Mouse (Mus musculus) ES-E14 (cell line): ENCODE measurements around the gene Hes3. TPM values are rescaled to one million over a fixed set of nuclear protein-coding genes. Genes with fewer than 3 reads are reported as not detected.
A peak's percentile ranks its signal among the peaks of the same experiment; 100 is the strongest.

Experiments
- DNase-seq: peaks from one replicate; pipeline ENCODE4 v3.0.0-alpha.2; 2013; ENCODE audit warnings: low read depth, low spot score
- H3K27ac ChIP-seq: 2 replicates; pipeline ENCODE4 v1.5.1; 2012; ENCODE audit warnings: low read depth, mild to moderate bottlenecking, low read length, moderate library complexity, mixed read lengths; ENCODE audit not compliant: poor library complexity, insufficient read depth, severe bottlenecking
- H3K36me3 ChIP-seq: 2 replicates; pipeline ENCODE4 v1.6.1; 2012; ENCODE audit warnings: mild to moderate bottlenecking, low read length, moderate library complexity, mixed read lengths; ENCODE audit not compliant: control insufficient read depth, poor library complexity, insufficient read depth, severe bottlenecking
- H3K4me1 ChIP-seq, 2 experiments: fragments of 150-350 bp in 1 of 2; sonication (generic) in 1 of 2; 2 replicates each; pipeline ENCODE4 v1.6.1; 2012; ENCODE audit warnings: low read length in 2 of 2, mild to moderate bottlenecking in 1 of 2, mixed read lengths in 1 of 2; ENCODE audit not compliant: control insufficient read depth in 2 of 2, insufficient read depth in 2 of 2, poor library complexity in 1 of 2
- H3K4me3 ChIP-seq, 2 experiments: fragments of 150-350 bp in 1 of 2; sonication (generic) in 1 of 2; 2 replicates each; pipeline ENCODE4 v1.5.1; 2012; ENCODE audit warnings: low read length in 2 of 2, low read depth in 1 of 2, mild to moderate bottlenecking in 1 of 2, mixed read lengths in 1 of 2; ENCODE audit not compliant: insufficient read depth in 1 of 2, poor library complexity in 1 of 2, severe bottlenecking in 1 of 2
- H3K9ac ChIP-seq: 2 replicates; pipeline ENCODE4 v1.6.1; 2012; ENCODE audit warnings: low read depth, mild to moderate bottlenecking, low read length, mixed read lengths; ENCODE audit not compliant: poor library complexity, insufficient read depth, severe bottlenecking
- H3K9me3 ChIP-seq: fragments of 150-350 bp; sonication (generic); 2 replicates; pipeline ENCODE4 v1.6.1; 2012; ENCODE audit warnings: low read depth, mild to moderate bottlenecking, low read length; ENCODE audit not compliant: control insufficient read depth, insufficient read depth
- CHD2 ChIP-seq: IDR thresholded peaks from 2 replicates; pipeline ENCODE4 v1.6.1; 2014; ENCODE audit warnings: mild to moderate bottlenecking, low read depth, low read length, inconsistent platforms
- HCFC1 ChIP-seq: IDR thresholded peaks from 2 replicates; pipeline ENCODE4 v1.6.1; 2012; ENCODE audit warnings: low read length, inconsistent platforms, borderline replicate concordance; ENCODE audit not compliant: insufficient read depth
- MAFK ChIP-seq: IDR thresholded peaks from 2 replicates; pipeline ENCODE4 v1.6.1; 2014; ENCODE audit warnings: mild to moderate bottlenecking, low read depth, low read length, inconsistent platforms; ENCODE audit not compliant: insufficient read depth
- ZC3H11A ChIP-seq: IDR thresholded peaks from 2 replicates; pipeline ENCODE4 v1.6.1; 2012; ENCODE audit warnings: low read depth, mild to moderate bottlenecking, inconsistent platforms, low read length, borderline replicate concordance
- ZNF384 ChIP-seq: IDR thresholded peaks from 2 replicates; pipeline ENCODE4 v1.6.1; 2012; ENCODE audit warnings: low read depth, low read length, inconsistent platforms
- in situ Hi-C, 2 experiments: fragments of 600-800 bp; cut with MboI; formaldehyde crosslinking; loops; one replicate each; pipeline ENCODE4 v1.15.1; 2025; ENCODE audit warnings: low sequenced_read_pairs in 2 of 2, inconsistent platforms in 1 of 2; ENCODE audit not compliant: unreplicated experiment in 2 of 2
- total RNA-seq: library from RNA; depleted of rRNA; stranded (reverse); fragments of 300-350 nt; gene quantifications from 2 replicates; pipeline ENCODE4 v1.2.3, GENCODE M21; 2012

The Hes3 gene
- total RNA-seq, 1 experiment, result 0.58 TPM

DNA sequence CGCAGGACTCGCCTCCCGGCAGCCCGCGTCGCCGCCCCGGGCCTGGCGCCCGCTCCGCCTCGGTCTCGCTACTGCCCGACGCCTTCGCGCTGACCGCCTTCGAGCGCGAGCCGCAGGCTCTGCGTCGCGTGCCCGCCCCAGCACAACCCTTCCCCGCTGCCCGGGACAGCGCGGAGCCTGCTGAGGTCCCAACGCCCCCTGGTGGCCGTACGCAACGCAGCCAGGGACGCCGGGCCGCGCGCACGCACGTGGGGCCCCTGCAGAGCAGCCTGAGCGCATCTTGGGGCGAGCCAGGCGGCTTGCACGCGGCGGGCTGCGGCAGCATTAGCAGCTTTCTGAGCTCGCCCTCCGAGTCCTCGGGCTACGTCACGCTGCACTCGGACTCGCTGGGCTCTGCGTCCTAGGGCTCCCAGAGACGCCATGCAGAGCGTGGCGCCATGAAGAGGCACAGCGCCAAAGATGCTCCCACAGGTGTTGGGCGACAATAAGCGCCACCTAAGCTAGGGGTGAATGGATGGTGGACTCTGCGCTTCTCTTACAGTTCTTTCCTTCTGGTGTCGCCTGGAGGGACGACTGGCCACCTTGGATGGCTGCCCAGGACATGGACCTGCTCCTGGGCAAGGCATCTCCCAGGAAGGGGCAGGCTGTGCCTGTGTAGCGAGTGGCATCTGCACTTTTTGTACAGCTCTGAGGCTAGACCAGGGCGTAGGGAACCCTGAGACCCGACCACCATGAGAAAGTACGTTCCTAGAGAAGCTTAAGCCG lies 8.1 kb downstream of the Hes3 start:
- peak overlapping the region; percentile 23 for H3K9ac ChIP-seq
- peak; percentile 52 for DNase-seq
- in situ Hi-C loops, result no loop called here
- TF ChIP-seq HCFC1, result no peak
- no peak for TF ChIP-seq MAFK
- TF ChIP-seq ZC3H11A, result no peak
- no peak for TF ChIP-seq ZNF384
- no peak for TF ChIP-seq CHD2
- no peaks in the 10 kb centered on the region for H3K36me3 ChIP-seq
- peaks cover 7 to 28% of the 10 kb centered on the region in 2 experiments; a peak in 2 of 4 replicates for H3K4me1 ChIP-seq
- no peaks in the 10 kb centered on the region for H3K9me3 ChIP-seq
- no peak overlapping the region for H3K27ac ChIP-seq
- peak overlapping the region; percentile 35 to 54; a peak in 3 of 4 replicates for H3K4me3 ChIP-seq

DNA sequence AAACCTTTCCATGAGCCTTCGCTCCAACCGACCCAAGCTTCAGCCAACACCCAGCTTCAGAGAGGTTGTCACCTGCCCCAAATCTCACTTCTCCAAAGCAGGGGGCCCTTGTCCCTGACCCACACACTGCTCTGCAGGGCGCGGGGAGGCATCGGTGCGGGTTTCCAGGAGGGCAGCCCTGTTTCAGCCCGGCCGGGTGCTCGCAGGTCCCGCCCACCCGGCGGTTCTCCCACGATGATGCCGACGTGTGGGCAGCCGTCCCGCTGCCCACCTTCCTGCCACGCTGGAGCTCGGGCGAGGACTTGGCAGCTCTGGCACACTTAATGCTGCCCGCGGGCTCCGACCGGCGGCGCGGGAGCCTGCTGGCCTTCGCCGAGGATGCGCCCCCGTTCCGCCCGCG lies 8.7 kb downstream of the Hes3 start:
- Histone ChIP-seq H3K9ac (peak overlapping the region; percentile 23), H3K4me3 (peak overlapping the region; percentile 35 to 54; a peak in 3 of 4 replicates), H3K27ac (no peak overlapping the region), H3K4me1 (peaks cover 7 to 22% of the 10 kb centered on the region in 2 experiments; a peak in 2 of 4 replicates), H3K36me3 (no peaks in the 10 kb centered on the region), H3K9me3 (no peaks in the 10 kb centered on the region)
- no peak for TF ChIP-seq MAFK
- no peak for TF ChIP-seq ZNF384
- no peak for TF ChIP-seq CHD2
- TF ChIP-seq ZC3H11A, result no peak
- no peak for TF ChIP-seq HCFC1
- no peak for DNase-seq
- in situ Hi-C loops, result no loop called here

DNA sequence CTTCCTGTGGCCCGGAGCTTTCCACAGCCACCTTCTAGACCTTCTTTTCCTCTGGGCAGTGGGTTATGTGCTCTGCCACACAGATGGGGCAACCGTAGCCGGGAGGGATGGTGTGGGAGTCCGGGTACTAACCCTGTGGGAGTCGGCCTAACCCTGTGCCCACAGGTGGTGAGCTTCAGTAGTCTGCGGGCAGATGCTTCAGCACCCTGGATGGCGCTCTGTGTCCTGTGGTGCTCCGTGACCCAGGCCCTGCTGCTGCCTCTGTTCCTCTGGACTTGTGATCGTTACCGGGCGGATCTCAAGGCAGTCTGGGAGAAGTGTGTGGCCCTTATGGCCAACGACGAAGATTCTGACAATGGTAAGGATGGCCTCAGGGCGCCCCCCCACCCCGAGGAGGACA lies 9.9 kb downstream of the Hes3 start:
- no peaks in the 10 kb centered on the region for H3K9me3 ChIP-seq
- H3K4me3 ChIP-seq, result no peak overlapping the region
- in situ Hi-C loops, result no loop called here
- no peak overlapping the region for H3K9ac ChIP-seq
- TF ChIP-seq HCFC1 (no peak), ZNF384 (no peak), ZC3H11A (no peak), MAFK (no peak), CHD2 (no peak)
- H3K4me1 ChIP-seq, result peaks cover 3 to 15% of the 10 kb centered on the region in 2 experiments; a peak in 2 of 4 replicates
- DNase-seq, result no peak
- H3K36me3 ChIP-seq, result no peaks in the 10 kb centered on the region
- H3K27ac ChIP-seq, result no peak overlapping the region

DNA sequence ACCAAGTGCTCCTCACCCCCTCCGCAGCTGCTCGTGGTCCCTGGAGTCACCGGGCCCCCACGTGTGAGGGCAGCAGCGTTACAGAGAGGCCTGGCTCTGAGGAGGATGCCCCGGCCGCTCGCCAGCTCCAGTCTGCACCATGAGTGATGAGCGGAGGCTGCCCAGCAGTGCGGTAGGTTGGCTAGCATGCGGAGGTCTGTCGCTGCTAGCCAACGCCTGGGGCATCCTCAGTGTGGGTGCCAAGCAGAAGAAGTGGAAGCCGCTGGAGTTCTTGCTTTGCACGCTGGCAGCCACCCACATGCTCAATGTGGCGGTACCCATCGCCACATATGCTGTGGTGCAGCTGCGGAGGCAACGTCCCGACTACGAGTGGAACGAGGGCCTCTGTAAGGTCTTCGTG lies 12.5 kb downstream of the Hes3 start:
- Histone ChIP-seq H3K27ac (no peak overlapping the region), H3K9ac (no peak overlapping the region), H3K4me3 (no peak overlapping the region), H3K36me3 (no peaks in the 10 kb centered on the region), H3K4me1 (peaks cover 0 to 14% of the 10 kb centered on the region in 2 experiments; a peak in 2 of 4 replicates), H3K9me3 (no peaks in the 10 kb centered on the region)
- in situ Hi-C loops, result no loop called here
- no peak for TF ChIP-seq ZC3H11A
- no peak for TF ChIP-seq MAFK
- no peak for TF ChIP-seq ZNF384
- no peak for TF ChIP-seq CHD2
- TF ChIP-seq HCFC1, result no peak
- no peak for DNase-seq

DNA sequence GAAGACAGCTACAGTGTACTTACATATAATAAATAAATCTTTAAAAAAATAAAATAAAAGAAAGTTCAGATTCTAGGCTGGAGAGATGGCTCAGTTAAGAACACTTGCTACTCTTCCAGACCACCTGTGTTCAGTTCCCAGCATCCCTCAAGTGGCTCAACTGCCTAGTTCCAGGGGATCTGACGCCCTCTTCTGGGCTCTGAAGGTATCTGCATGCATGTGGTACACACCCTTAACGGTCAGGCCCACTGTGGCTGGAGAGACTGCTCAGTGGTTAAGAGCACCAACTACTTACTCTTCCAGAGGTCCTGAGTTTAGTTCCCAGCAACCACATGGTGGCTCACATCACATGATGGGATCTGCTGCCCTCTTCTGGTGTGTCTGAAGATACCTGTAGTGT lies 13.5 kb downstream of the Hes3 start:
- TF ChIP-seq HCFC1 (no peak), MAFK (no peak), ZNF384 (no peak), ZC3H11A (no peak), CHD2 (no peak)
- no peak overlapping the region for H3K9ac ChIP-seq
- DNase-seq, result peak; percentile 57
- no peaks in the 10 kb centered on the region for H3K36me3 ChIP-seq
- no peaks in the 10 kb centered on the region for H3K9me3 ChIP-seq
- no peak overlapping the region for H3K27ac ChIP-seq
- in situ Hi-C loops, result no loop called here
- H3K4me1 ChIP-seq, result peaks cover 0 to 14% of the 10 kb centered on the region in 2 experiments; a peak in 2 of 4 replicates
- no peak overlapping the region for H3K4me3 ChIP-seq
